Mouse (Mus musculus): ENCODE data around the gene Rcor2. TPM values are rescaled to one million over a fixed set of nuclear protein-coding genes. Genes with fewer than 3 reads are reported as not detected.

Gene Rcor2
- total RNA-seq (2021), result 10 to 100 TPM; 14.3 to 14.7 TPM
- long read RNA-seq, experiment 1, transcript Rcor2-201 (12 exons, 2,823 nt), result major isoform, 7 of 13 reads
- long read RNA-seq, experiment 1, partial matches to known transcripts, result 1 of 13 reads
- long read RNA-seq, experiment 1, other reads (novel, unspliced or antisense), result 4 of 13 reads
- long read RNA-seq, experiment 2, partial matches to known transcripts, result 1 of 6 reads
- long read RNA-seq, experiment 2, other reads (novel, unspliced or antisense), result 4 of 6 reads

GRCm38 (mm10) chr19:7267091-7267741 is at the start of gene Rcor2:
Gene Rcor2 (plus strand): TSS chr19:7267325.
- peak in 1 of 2 experiments; percentile 59 for DNase-seq (ENCODE audit: extremely low spot score in 1 of 2, low spot score in 2 of 2)
- TF ChIP-seq CTCF (IDR thresholded peaks at IDR 0.05), result no peak; the same call in 1 of the 2 replicates
- intact Hi-C loops (cut with DNase I), result loop anchor here (5.0 kb wide), 1 partner anchor 150 kb away; the partner anchor contains the start of gene 2700081O15Rik
- Histone ChIP-seq H3K27ac (peak within 1 kb of the TSS; percentile 67), H3K4me3 (peak within 1 kb of the TSS; percentile 68)

GRCm38 (mm10) chr19:7217926-7218267 is 49.2 kb upstream of the Rcor2 start:
- DNase-seq (ENCODE audit: extremely low spot score in 1 of 2, low spot score in 2 of 2), result no peak
- no peak for TF ChIP-seq CTCF (IDR thresholded peaks at IDR 0.05)
- intact Hi-C loops (cut with DNase I), result no loop called here
- Histone ChIP-seq H3K4me3 (peak overlapping the region; percentile 74), H3K27ac (no peak overlapping the region)

GRCm38 (mm10) chr19:7218753-7219152 is 48.4 kb upstream of the Rcor2 start:
- no peak for DNase-seq (ENCODE audit: extremely low spot score in 1 of 2, low spot score in 2 of 2)
- H3K27ac ChIP-seq, result no peak overlapping the region
- intact Hi-C loops (cut with DNase I), result no loop called here
- H3K4me3 ChIP-seq, result no peak overlapping the region
- TF ChIP-seq CTCF (IDR thresholded peaks at IDR 0.05), result no peak

- intact Hi-C loops (cut with DNase I), result no loop called here
- H3K4me3 ChIP-seq, result no peak overlapping the region
- DNase-seq (ENCODE audit: extremely low spot score in 1 of 2, low spot score in 2 of 2), result no peak
Measured at GRCm38 (mm10) chr19:7222196-7222595, 44.9 kb upstream of the Rcor2 start.

GRCm38 (mm10) chr19:7223488-7223887 is 43.6 kb upstream of the Rcor2 start:
- no peak overlapping the region for H3K27ac ChIP-seq
- no peak for DNase-seq (ENCODE audit: extremely low spot score in 1 of 2, low spot score in 2 of 2)
- H3K4me3 ChIP-seq, result no peak overlapping the region
- intact Hi-C loops (cut with DNase I), result no loop called here
- TF ChIP-seq CTCF (IDR thresholded peaks at IDR 0.05), result no peak; the same call in 1 of the 2 replicates

More at GRCm38 (mm10) chr19:7222196-7222595, 44.9 kb upstream of the Rcor2 start:
- no peak for TF ChIP-seq CTCF (IDR thresholded peaks at IDR 0.05)
- no peak overlapping the region for H3K27ac ChIP-seq

GRCm38 (mm10) chr19:7224253-7224652 is 42.9 kb upstream of the Rcor2 start:
- Histone ChIP-seq H3K27ac (no peak overlapping the region), H3K4me3 (no peak overlapping the region)
- TF ChIP-seq CTCF (IDR thresholded peaks at IDR 0.05), result no peak
- intact Hi-C loops (cut with DNase I), result no loop called here
- DNase-seq (ENCODE audit: extremely low spot score in 1 of 2, low spot score in 2 of 2), result no peak

GRCm38 (mm10) chr19:7225096-7225690 is 41.9 kb upstream of the Rcor2 start:
- Histone ChIP-seq H3K27ac (no peak overlapping the region), H3K4me3 (no peak overlapping the region)
- no peak for TF ChIP-seq CTCF (IDR thresholded peaks at IDR 0.05)
- intact Hi-C loops (cut with DNase I), result no loop called here
- no peak for DNase-seq (ENCODE audit: extremely low spot score in 1 of 2, low spot score in 2 of 2)

GRCm38 (mm10) chr19:7226511-7226914 is 40.6 kb upstream of the Rcor2 start:
- intact Hi-C loops (cut with DNase I), result no loop called here
- no peak overlapping the region for H3K27ac ChIP-seq
- H3K4me3 ChIP-seq, result no peak overlapping the region
- no peak for TF ChIP-seq CTCF (IDR thresholded peaks at IDR 0.05)
- DNase-seq (ENCODE audit: extremely low spot score in 1 of 2, low spot score in 2 of 2), result no peak

- DNase-seq (ENCODE audit: extremely low spot score in 1 of 2, low spot score in 2 of 2), result peak; percentile 81 to 87
- H3K4me3 ChIP-seq, result no peak overlapping the region
- intact Hi-C loops (cut with DNase I), result loop anchor here (1.0 kb wide), 2 partner anchors 111 to 184 kb away; no protein-coding TSS in a partner anchor
- H3K27ac ChIP-seq, result no peak overlapping the region
- TF ChIP-seq CTCF (IDR thresholded peaks at IDR 0.05), result peak; percentile 91
Measured at GRCm38 (mm10) chr19:7234537-7235221, 32.4 kb upstream of the Rcor2 start.

- no peak overlapping the region for H3K4me3 ChIP-seq
- H3K27ac ChIP-seq, result no peak overlapping the region
- no peak for DNase-seq (ENCODE audit: extremely low spot score in 1 of 2, low spot score in 2 of 2)
- TF ChIP-seq CTCF (IDR thresholded peaks at IDR 0.05), result no peak
- intact Hi-C loops (cut with DNase I), result loop anchor here (1.0 kb wide), 1 partner anchor 110 kb away; no protein-coding TSS in a partner anchor
Measured at GRCm38 (mm10) chr19:7235461-7235860, 31.7 kb upstream of the Rcor2 start.

- no peak for DNase-seq (ENCODE audit: extremely low spot score in 1 of 2, low spot score in 2 of 2)
- H3K4me3 ChIP-seq, result no peak overlapping the region
- intact Hi-C loops (cut with DNase I), result no loop called here
- H3K27ac ChIP-seq, result no peak overlapping the region
- TF ChIP-seq CTCF (IDR thresholded peaks at IDR 0.05), result no peak
Measured at GRCm38 (mm10) chr19:7236011-7236410, 31.1 kb upstream of the Rcor2 start.

- no peak for TF ChIP-seq CTCF (IDR thresholded peaks at IDR 0.05)
- no peak for DNase-seq (ENCODE audit: extremely low spot score in 1 of 2, low spot score in 2 of 2)
- intact Hi-C loops (cut with DNase I), result no loop called here
- H3K4me3 ChIP-seq, result no peak overlapping the region
- no peak overlapping the region for H3K27ac ChIP-seq
Measured at GRCm38 (mm10) chr19:7236742-7237141, 30.4 kb upstream of the Rcor2 start.

Data from left cerebral cortex, adult 2 months (tissue).